Mouse (Mus musculus) heart, embryonic 14.5 days (tissue): ENCODE measurements around the gene P2ry2. TPM values are rescaled to one million over a fixed set of nuclear protein-coding genes. Genes with fewer than 3 reads are reported as not detected.

Source experiments
- ATAC-seq: fragments of 200-750 bp; cut with Nextera tagmentation; 2 replicates; pipeline ENCODE4 v1.8.0; 2017; ENCODE audit warnings: low read depth, moderate TSS enrichment; ENCODE audit not compliant: insufficient number of reproducible peaks, insufficient read depth, low FRiP score
- H3K27ac ChIP-seq, 2 experiments: fragments of 200-500 bp in 1 of 2; fragments of 300-500 bp in 1 of 2; sonication (generic) in 1 of 2; replicated peaks in 1 of 2; 2 replicates each; pipeline ENCODE4 v1.5.1; 2012 to 2014; ENCODE audit warnings: low read depth in 2 of 2, low read length in 2 of 2, control low read depth in 1 of 2, mild to moderate bottlenecking in 1 of 2, mixed read lengths in 1 of 2; ENCODE audit not compliant: control insufficient read depth in 1 of 2, insufficient read depth in 1 of 2
- H3K27me3 ChIP-seq: fragments of 300-500 bp; sonication (generic); 2 replicates; pipeline ENCODE4 v1.6.1; 2014; ENCODE audit warnings: mild to moderate bottlenecking, low read length, control low read depth; ENCODE audit not compliant: control insufficient read depth, insufficient read depth
- H3K36me3 ChIP-seq: fragments of 300-500 bp; sonication (generic); 2 replicates; pipeline ENCODE4 v1.6.1; 2014; ENCODE audit warnings: mild to moderate bottlenecking, control low read depth, low read length, mixed read lengths; ENCODE audit not compliant: control insufficient read depth, insufficient read depth
- H3K4me1 ChIP-seq, 2 experiments: fragments of 200-500 bp in 1 of 2; fragments of 300-500 bp in 1 of 2; sonication (generic) in 1 of 2; 2 replicates each; pipeline ENCODE4 v1.6.1; 2012 to 2014; ENCODE audit warnings: low read length in 2 of 2, control low read depth in 1 of 2, mixed read lengths in 1 of 2; ENCODE audit not compliant: control insufficient read depth in 2 of 2, insufficient read depth in 2 of 2
- H3K4me2 ChIP-seq: fragments of 300-500 bp; sonication (generic); 2 replicates; pipeline ENCODE4 v1.6.1; 2014; ENCODE audit warnings: mild to moderate bottlenecking, low read length
- H3K4me3 ChIP-seq, 2 experiments: fragments of 200-500 bp in 1 of 2; fragments of 300-500 bp in 1 of 2; sonication (generic) in 1 of 2; 2 replicates each; pipeline ENCODE4 v1.5.1; 2012 to 2014; ENCODE audit warnings: low read length in 2 of 2, mild to moderate bottlenecking in 2 of 2, control low read depth in 1 of 2, low read depth in 1 of 2, moderate library complexity in 1 of 2; ENCODE audit not compliant: control insufficient read depth in 1 of 2, insufficient read depth in 1 of 2
- H3K9ac ChIP-seq: fragments of 300-500 bp; sonication (generic); 2 replicates; pipeline ENCODE4 v1.6.1; 2014; ENCODE audit warnings: mild to moderate bottlenecking, low read length
- H3K9me3 ChIP-seq: fragments of 300-500 bp; sonication (generic); 2 replicates; pipeline ENCODE4 v1.6.1; 2016; ENCODE audit warnings: low read length, control low read depth; ENCODE audit not compliant: control insufficient read depth
- WGBS: fragments of 180-500 bp; shearing (Covaris S2); extraction: QIAGEN DNeasy Blood & Tissue Kit; methylation state at CpG from one replicate; pipeline ENCODE4 v1.1.7; 2014; 5-methylcytosine and 5-hydroxymethylcytosine counted together
- polyA plus RNA-seq: library from polyadenylated mRNA; unstranded; fragments of >200 nt; fragmentation: Nextera tagmentation; extraction: Ambion mirVana; gene quantifications from 2 replicates; pipeline ENCODE4 v1.2.1, GENCODE M21; 2014

P2ry2 gene
- polyA plus RNA-seq, 1 experiment from 2014 or later, result 1.8 TPM

GRCm38 (mm10) chr7:100968874-100969659 lies 43.6 kb downstream of the P2ry2 start:
- peaks cover 13% of the 10 kb centered on the region for H3K27me3 ChIP-seq
- WGBS, result 65% methylated on average over 10 of the region's 10 CpGs

GRCm38 (mm10) chr7:100968376-100968775 lies 44.3 kb downstream of the P2ry2 start:
- Histone ChIP-seq H3K4me3 (no peak overlapping the region), H3K9ac (no peak overlapping the region), H3K36me3 (no peaks in the 10 kb centered on the region), H3K9me3 (no peaks in the 10 kb centered on the region), H3K4me2 (no peak overlapping the region), H3K27ac (no peak overlapping the region), H3K27me3 (peaks cover 7% of the 10 kb centered on the region; the same call in 1 of the 2 replicates), H3K4me1 (peaks cover 14 to 19% of the 10 kb centered on the region in 2 experiments)
- no peak for ATAC-seq
- WGBS, result 88% methylated on average over 6 of the region's 6 CpGs

More at GRCm38 (mm10) chr7:100968874-100969659, 43.6 kb downstream of the P2ry2 start:
- Histone ChIP-seq H3K27ac (no peak overlapping the region), H3K9ac (no peak overlapping the region), H3K4me2 (no peak overlapping the region), H3K9me3 (no peaks in the 10 kb centered on the region), H3K4me1 (peaks cover 18 to 25% of the 10 kb centered on the region in 2 experiments), H3K4me3 (no peak overlapping the region), H3K36me3 (no peaks in the 10 kb centered on the region)
- ATAC-seq, result no peak

- Histone ChIP-seq H3K36me3 (no peaks in the 10 kb centered on the region), H3K27ac (no peak overlapping the region), H3K4me1 (peaks cover 12 to 17% of the 10 kb centered on the region in 2 experiments), H3K4me2 (no peak overlapping the region), H3K27me3 (peaks cover 2% of the 10 kb centered on the region; the same call in 1 of the 2 replicates), H3K4me3 (no peak overlapping the region), H3K9ac (no peak overlapping the region), H3K9me3 (no peaks in the 10 kb centered on the region)
- ATAC-seq, result no peak
- 78% methylated on average over 9 of the region's 9 CpGs for WGBS
Observed at GRCm38 (mm10) chr7:100967850-100968249, 44.8 kb downstream of the P2ry2 start.

- WGBS, result 48% methylated on average over 7 of the region's 7 CpGs
- H3K27ac ChIP-seq, result 0 out of 4 replicates have a peak overlapping the region, but pooled peaks of 1 of the 2 experiments have one; percentile 24
- no peaks in the 10 kb centered on the region for H3K36me3 ChIP-seq
- H3K4me2 ChIP-seq, result no peak overlapping the region
- ATAC-seq, result peak; percentile 26; the same call in 1 of the 2 replicates
- no peak overlapping the region for H3K9ac ChIP-seq
- H3K9me3 ChIP-seq, result no peaks in the 10 kb centered on the region
- no peaks in the 10 kb centered on the region; the same call in 1 of the 2 replicates for H3K27me3 ChIP-seq
- no peak overlapping the region for H3K4me3 ChIP-seq
- H3K4me1 ChIP-seq, result peaks cover 12 to 15% of the 10 kb centered on the region in 2 experiments
Observed at GRCm38 (mm10) chr7:100966014-100966413, 46.7 kb downstream of the P2ry2 start.

GRCm38 (mm10) chr7:100965079-100965478 lies 47.6 kb downstream of the P2ry2 start:
- Histone ChIP-seq H3K4me1 (peaks cover 12 to 15% of the 10 kb centered on the region in 2 experiments), H3K9ac (no peak overlapping the region), H3K9me3 (no peaks in the 10 kb centered on the region), H3K27me3 (no peaks in the 10 kb centered on the region), H3K4me3 (no peak overlapping the region), H3K36me3 (no peaks in the 10 kb centered on the region), H3K4me2 (no peak overlapping the region), H3K27ac (no peak overlapping the region)
- no peak for ATAC-seq
- WGBS, result 27% methylated on average over 4 of the region's 4 CpGs

- no peaks in the 10 kb centered on the region for H3K27me3 ChIP-seq
- 74% methylated on average over 6 of the region's 6 CpGs for WGBS
- H3K36me3 ChIP-seq, result no peaks in the 10 kb centered on the region
- H3K4me3 ChIP-seq, result no peak overlapping the region
- no peak overlapping the region for H3K4me2 ChIP-seq
- H3K9ac ChIP-seq, result no peak overlapping the region
- H3K9me3 ChIP-seq, result no peaks in the 10 kb centered on the region
- ATAC-seq, result no peak
- peaks cover 12% of the 10 kb centered on the region in 2 experiments for H3K4me1 ChIP-seq
- H3K27ac ChIP-seq, result no peak overlapping the region
Observed at GRCm38 (mm10) chr7:100964242-100964641, 48.4 kb downstream of the P2ry2 start.

- H3K27me3 ChIP-seq, result no peaks in the 10 kb centered on the region
- WGBS, result 65% methylated on average over 8 of the region's 8 CpGs
- H3K4me3 ChIP-seq, result no peak overlapping the region
- H3K27ac ChIP-seq, result no peak overlapping the region
- H3K9ac ChIP-seq, result no peak overlapping the region
- no peaks in the 10 kb centered on the region for H3K9me3 ChIP-seq
- peaks cover 9 to 12% of the 10 kb centered on the region in 2 experiments for H3K4me1 ChIP-seq
- no peaks in the 10 kb centered on the region for H3K36me3 ChIP-seq
- no peak overlapping the region for H3K4me2 ChIP-seq
- no peak for ATAC-seq
Observed at GRCm38 (mm10) chr7:100963381-100963780, 49.3 kb downstream of the P2ry2 start.
